Mouse (Mus musculus) kidney, postnatal 14 days (tissue): Measurements from ENCODE around the gene Rem2.

Experiments used
- DNase-seq: peaks from one replicate; pipeline ENCODE4 v3.0.0; 2022; ENCODE audit warnings: mixed read lengths

Rem2 gene

DNA sequence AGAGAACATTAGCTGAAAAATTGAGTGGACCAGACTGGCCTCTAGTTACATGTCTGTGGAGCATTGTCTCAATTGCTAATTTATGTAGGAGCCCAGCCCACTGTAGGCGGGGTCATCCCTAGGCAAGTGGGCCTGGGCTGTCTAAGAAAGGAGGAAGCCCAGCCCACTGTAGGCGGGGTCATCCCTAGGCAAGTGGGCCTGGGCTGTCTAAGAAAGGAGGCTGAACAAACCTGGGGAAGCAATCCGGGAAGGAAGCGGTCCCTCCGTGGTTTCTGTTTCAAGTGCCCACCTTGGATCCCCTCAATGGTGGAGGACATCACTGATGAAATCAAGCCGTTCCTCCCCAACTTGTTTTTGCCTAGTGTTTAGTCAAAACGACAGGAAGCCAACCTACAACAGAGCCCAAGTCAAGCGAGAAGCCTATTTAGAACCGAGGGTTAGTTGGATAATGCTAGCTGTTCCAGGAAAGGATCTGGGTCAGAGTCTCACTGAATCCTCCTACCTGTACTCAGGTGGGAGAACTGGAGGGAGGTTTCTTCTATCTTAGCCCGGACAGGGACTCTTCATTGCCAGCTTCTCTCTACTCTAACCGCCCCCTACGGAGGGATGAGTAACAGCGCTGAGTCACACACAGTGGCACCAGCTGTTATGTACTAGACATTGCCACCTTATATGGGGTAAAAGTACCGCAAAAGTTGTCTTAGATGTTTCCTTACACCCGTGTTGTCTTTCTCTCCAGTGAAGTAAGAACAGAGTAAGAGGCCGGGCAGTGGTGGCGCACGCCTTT is 16.6 kb downstream of the Rem2 start:
- no peak for DNase-seq

DNA sequence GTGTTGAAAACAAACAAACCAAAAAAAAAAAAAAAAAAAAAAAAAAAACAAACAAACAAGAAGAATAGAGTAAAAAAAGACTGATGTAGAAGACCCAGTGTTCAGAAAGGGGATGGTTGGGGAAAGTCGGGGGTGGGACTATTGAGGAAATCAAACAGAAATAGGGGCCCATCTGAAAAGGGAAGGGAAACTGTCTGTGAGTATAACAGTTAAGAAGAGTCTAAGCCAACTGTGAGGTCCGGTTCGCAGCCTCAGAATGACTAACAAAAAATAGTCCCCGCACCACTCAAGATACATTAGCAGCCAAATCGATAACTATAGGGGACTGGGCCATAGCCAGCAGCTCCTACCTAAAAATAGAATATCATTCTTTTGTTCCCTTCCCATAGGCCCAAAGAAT is 17.3 kb downstream of the Rem2 start:
- no peak for DNase-seq

GRCm38 (mm10) chr14:54494234-54494633 is 18.3 kb downstream of the Rem2 start:
- peak; percentile 73 for DNase-seq

DNA sequence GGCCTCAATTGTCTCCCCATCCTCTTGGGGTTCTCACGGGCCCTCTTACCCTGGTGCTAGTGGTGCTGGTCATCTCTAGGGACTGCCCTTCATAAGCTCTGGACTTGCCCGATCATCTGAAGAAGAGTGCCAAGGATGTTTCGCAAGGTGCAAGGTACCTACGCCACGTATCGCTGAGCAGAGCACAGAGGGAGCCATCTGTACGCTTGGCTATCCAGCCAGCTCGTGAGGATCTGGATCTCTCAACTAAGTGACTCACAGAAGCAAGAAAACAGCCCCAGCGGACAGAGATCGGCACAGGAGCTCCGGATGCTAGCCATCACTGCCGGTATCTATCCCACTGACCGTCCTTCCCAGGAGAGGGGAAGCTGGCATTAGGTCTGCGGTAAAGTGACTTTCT is 20.8 kb downstream of the Rem2 start:
- peak; percentile 20 for DNase-seq

GRCm38 (mm10) chr14:54499330-54499729 is 23.4 kb downstream of the Rem2 start:
- no peak for DNase-seq

DNA sequence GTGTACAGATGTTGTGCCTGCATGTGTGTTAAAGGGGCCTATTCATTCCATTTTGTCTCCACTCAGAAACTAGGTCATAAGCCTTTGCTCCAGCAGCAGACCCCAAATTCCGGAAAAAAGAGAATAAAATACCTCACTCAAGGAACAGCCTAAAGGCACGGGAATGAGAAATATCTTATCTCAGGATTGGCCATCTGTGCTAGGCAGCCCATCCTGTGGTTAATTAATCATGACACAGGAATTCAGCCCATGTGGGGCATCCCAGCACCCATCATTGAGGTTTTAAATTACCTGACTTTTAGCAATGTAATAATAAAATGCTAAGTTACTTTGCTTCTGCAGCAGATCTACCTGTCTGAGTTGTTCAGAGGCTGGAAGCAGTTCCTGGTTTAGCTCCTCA is 25.5 kb downstream of the Rem2 start:
- DNase-seq, result no peak

GRCm38 (mm10) chr14:54503092-54503491 is 27.2 kb downstream of the Rem2 start:
- no peak for DNase-seq

DNA sequence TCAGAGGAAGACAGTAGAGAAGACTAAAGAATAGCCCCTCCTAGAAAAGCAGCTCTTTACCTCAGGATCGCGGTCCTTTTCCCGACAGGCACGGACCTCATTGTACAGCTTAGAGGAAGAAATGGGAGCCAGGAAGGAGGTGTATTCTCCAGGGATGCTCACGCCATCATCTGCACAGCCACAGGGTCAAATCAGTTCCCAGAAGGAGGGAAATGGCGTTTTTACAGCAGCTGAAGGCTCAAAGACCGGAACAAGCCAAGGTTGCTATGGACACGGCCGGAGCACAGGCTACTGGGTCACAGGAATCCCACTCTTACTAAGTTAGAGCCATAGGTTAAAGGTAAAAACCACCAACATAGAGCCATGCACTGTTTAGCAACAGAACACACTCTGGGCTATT is 33.9 kb downstream of the Rem2 start:
- DNase-seq, result no peak

GRCm38 (mm10) chr14:54516710-54517310 is 40.9 kb downstream of the Rem2 start:
- no peak for DNase-seq

GRCm38 (mm10) chr14:54523600-54523999 is 47.7 kb downstream of the Rem2 start:
- no peak for DNase-seq

GRCm38 (mm10) chr14:54527227-54528006 is 51.5 kb downstream of the Rem2 start:
- peak; percentile 27 for DNase-seq

DNA sequence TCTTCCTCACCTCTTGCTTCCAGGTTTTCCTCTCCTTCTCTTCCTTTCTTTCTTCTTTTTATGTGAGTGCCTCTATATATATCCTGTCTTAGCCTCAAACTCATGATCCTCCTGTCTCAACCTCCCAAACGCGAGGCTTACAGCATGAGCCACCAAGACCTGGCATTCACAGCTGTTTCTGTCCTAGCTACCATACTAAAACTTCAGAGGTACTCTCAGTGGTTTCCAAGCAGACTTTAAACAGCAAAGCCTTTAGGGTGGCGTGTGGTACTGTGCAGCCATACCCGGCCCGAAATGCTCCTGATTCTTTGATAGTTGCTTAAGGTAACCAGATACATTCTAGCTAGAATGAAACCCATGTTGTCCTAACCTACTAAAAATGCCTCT is 52.1 kb downstream of the Rem2 start:
- DNase-seq, result no peak

DNA sequence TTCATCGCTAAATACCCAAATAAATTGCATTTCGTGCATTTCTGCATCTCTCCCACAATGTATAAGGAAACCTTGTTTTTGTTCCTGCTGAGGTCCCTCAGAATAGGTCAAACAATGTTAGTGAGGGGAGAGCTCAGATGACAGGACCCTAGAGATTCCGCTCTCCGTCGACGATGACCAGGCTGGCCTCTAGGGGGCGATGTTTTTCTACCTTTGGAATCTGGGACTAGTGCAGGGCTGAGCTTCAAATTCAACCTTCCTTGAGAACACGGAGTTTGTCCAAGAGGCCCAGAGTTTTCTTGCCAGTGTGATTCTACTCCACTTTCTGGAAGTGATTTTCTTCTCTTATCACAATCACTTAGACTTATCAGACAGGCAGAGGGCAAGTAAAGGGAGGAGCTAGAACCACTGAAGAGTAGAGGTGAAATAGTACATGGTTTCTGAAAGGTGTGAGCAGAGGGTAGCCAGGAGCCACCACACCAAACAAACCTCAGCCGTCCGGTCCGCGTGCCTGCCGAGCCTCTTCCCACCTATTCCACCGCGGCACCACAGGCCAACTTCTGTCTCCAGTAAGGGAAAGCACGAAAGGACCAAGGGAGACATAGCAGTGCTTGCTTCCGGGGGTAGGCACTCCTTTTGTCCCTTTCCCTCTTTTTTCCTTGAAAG is 52.7 kb downstream of the Rem2 start:
- DNase-seq, result peak; percentile 87
